Mouse (Mus musculus) embryo, embryonic 9.5 days (tissue): ENCODE measurements around the gene Irgc1.
A peak's percentile ranks its signal among the peaks of the same experiment; 100 is the strongest.

Experiments used
- DNase-seq: peaks from one replicate; pipeline ENCODE4 v3.0.0-alpha.2; 2017; ENCODE audit errors: extremely low spot score

The Irgc1 gene

DNA sequence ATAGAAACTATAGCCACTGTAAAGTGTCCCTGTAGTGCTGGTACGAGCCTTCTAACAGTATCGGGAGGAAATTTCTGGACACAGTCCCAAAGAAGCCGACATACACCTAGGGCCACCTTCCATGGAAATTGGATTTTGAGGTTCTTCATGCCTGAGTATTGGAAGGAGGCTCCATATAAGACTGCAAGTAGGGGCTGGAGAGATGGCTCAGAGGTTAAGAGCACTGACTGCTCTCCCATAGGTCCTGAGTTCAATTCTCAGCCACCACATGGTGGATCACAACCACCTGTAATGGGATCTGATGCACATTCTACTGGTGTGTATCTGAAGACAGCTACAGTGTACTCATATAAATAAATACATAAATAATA lies 52.0 kb downstream of the Irgc1 start:
- DNase-seq: no peak

- peak; percentile 95 for DNase-seq
These were observed 52.6 kb downstream of the Irgc1 start, which contains the start of gene Smg9 for GRCm38 (mm10) chr7:24399256-24400081. Gene Smg9 (plus strand): TSS chr7:24399619.

- no peak for DNase-seq
These were observed 53.7 kb downstream of the Irgc1 start for GRCm38 (mm10) chr7:24398364-24398913.

- no peak for DNase-seq
These were observed 55.3 kb downstream of the Irgc1 start for GRCm38 (mm10) chr7:24396832-24397231.

DNA sequence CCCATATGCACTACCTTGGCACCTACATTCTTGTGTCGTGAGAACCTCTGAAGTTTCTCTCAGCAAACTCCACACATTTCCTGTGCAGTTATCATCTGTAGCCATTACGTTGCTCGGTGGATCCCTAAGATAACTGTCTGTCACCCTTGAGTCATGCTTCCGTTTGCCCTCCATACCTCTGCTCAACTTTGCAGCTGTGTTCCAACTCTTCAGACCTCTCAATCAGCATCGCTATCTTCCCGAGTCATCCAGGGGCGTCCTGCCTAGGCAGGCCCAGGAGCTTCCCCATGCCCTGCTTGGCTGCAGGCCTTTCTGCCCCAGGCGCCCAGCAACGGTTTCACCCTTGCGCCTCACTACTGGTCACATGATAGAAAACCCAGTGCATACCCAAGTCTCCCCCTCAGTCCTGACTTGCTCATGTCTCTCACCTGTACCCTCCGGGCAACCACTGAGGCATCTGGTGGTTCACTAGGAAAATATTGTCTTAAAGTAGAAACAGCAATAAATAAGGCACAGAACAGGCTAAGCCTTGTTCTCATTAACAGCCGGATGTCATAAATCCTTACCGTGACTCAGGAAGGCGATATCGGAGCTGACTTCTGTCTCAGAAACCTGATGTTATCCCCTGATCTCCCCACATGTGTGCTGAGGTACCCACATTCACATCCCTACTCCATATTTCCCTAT lies 57.5 kb downstream of the Irgc1 start:
- DNase-seq: no peak

GRCm38 (mm10) chr7:24394054-24394453 lies 58.0 kb downstream of the Irgc1 start:
- DNase-seq: no peak

GRCm38 (mm10) chr7:24391687-24392086 lies 60.4 kb downstream of the Irgc1 start:
- DNase-seq: no peak

DNA sequence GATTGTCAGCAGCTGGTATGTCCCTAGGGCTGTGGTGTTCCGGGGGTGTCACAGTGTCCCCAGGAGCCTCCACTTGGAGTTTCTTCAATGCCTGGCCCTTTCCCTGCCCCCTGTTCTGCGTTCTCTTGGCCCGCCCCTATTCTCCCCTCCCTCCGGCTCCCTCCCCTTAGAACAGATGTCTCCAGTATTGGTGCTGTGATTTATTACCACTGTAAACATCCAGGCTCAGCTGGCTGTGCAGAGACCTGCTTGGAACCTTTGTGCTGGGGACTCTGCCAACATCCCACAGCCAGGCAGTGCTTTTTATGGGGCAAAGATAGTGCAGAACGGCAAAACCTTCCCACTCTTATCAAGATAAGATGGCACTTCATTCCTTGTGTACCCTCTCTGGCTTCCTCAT lies 61.0 kb downstream of the Irgc1 start:
- DNase-seq: peak; percentile 47

DNA sequence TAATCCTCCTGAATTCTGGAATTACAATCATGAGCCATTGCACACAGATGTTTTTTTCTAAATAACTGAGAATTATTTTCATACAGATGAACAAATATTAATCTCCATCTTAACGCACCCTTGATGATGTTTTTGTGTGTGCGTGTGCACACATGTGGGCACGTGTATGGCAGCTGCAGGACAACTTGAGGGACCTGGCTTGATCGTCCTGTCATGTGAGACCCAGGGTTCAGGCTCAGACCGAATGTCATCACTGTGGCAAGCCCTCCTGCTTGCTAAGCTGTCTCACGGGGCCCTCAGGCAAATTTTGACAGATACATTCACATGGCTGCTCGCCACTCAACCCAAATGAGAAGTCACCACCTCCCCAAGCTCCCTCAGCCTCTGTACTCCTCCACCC lies 61.6 kb downstream of the Irgc1 start:
- no peak for DNase-seq

GRCm38 (mm10) chr7:24389516-24390187 lies 62.4 kb downstream of the Irgc1 start:
- no peak for DNase-seq

GRCm38 (mm10) chr7:24387059-24387556 lies 65.0 kb downstream of the Irgc1 start:
- DNase-seq: no peak

- DNase-seq: peak; percentile 63
These were observed 67.3 kb downstream of the Irgc1 start for GRCm38 (mm10) chr7:24384827-24385226.

- DNase-seq: no peak
These were observed 68.0 kb downstream of the Irgc1 start for GRCm38 (mm10) chr7:24384070-24384469.

DNA sequence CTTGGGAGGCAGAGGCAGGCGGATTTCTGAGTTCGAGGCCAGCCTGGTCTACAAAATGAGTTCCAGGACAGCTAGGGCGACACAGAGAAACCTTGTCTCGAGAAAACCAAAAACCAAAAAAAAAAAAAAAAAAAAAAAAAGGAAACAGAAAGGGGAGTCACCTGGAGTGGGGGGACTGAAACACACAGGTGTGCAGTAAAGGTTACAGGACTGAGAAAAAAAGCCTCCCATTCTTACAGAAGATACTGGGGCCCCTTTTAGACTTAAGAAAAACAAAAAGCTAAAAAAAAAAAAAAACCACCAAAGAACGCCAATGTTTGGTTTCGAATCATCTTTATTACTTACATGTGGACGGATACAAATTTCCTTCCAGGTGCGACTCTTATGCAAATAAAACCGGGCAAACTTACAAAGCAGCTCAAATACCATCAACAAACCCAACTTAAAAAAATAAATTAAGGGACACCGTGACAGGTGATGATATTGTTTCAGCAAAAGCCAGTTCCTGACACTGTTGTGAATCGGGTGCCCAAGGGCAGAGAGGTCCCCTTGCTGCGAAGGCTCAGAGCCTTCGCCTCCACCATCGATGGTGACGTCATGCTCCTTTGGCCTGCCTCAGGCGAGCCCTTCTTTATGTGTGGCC lies 69.2 kb downstream of the Irgc1 start:
- no peak for DNase-seq
